Mouse (Mus musculus): Measurements from ENCODE around the gene Asic4. TPM values are rescaled to one million over a fixed set of nuclear protein-coding genes. Genes with fewer than 3 reads are reported as not detected.
A peak's percentile ranks its signal among the peaks of the same experiment; 100 is the strongest.

Asic4 gene
- total RNA-seq (2021), result not detected
- long read RNA-seq, experiment 1, result 0 reads
- long read RNA-seq, experiment 2, result 0 reads

DNA sequence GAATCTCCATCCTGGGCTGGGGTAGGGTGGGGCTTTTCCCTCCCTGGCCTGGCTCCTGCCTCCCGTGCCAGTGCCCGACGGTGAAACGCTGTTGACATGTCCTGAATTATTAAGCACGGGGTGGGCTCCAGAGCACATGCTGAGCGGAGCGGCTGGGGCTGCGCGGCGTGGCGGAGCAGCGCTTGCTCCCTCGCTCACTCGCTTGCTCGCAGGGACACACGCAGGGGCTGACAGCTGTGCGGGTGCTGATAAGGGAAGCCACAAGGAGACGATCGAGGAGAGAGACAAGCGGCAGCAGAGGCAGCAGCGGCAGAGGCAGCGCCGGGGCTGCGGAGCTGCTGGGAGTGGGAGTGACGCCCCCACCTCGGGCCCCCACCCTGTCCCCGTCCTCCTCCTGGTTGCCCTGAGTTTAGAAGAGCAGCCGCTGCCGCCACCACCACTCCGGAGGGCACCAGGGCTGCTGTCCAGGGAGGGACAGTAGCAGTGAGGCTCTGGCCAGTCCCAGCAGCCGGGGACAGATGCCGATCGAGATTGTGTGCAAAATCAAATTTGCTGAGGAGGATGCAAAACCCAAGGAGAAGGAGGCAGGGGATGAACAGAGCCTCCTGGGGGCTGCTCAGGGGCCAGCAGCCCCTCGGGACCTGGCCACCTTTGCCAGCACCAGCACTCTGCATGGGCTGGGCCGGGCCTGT, at the start of gene Asic4:
Gene Asic4, plus strand, starts transcription at position 123 of the 692 bp plus-strand sequence.
- no peak for DNase-seq

DNA sequence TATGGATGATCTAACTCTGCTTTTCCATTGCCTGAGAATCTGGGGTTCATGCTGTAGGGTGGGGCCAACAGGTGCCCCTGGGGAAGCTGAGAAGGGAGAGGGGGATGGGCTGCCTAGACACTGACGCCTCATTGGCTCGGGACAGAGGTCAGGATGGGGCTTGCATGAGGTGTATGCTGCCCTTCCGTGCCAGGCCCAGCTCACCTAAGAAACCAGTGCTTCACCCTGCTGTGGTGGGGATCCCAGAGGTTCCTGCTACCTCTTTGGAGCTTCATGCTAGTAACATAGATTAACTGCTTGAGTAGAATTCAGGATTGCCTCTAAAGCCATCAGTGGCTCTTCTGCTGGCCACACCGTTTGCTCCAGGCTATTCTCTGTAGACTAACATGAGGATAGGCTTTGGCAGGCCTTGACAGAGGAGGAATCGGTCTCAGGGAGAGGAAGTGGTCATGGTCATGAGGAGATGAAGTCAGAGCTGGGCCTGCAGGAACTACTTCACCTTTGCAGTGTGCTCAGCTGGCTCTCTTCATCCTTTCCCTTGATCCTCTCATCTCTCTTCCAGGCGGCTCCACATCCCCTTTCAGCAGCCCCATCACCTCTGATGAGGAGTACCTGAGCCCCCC, 49.6 kb upstream of the Asic4 start:
- DNase-seq, result no peak

DNA sequence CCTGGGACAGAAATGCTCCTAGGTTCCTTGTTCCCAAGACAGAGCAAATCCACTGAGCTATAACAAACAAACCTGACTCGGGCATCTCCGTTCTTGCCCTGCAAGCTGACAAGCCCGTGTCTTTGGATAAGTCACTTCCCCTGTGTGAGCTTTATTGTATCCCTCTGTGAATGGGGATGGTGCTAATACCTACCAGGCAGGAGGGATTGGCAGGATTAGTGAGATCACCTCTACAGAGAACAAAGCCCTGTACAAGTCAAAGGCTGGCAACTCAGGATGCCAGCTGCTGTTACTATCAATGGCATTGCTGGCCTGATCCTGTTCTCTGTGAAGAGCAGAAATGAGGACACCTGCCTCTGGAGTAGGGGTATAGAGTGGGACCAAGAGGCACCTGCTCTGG, 44.7 kb upstream of the Asic4 start:
- no peak for DNase-seq

DNA sequence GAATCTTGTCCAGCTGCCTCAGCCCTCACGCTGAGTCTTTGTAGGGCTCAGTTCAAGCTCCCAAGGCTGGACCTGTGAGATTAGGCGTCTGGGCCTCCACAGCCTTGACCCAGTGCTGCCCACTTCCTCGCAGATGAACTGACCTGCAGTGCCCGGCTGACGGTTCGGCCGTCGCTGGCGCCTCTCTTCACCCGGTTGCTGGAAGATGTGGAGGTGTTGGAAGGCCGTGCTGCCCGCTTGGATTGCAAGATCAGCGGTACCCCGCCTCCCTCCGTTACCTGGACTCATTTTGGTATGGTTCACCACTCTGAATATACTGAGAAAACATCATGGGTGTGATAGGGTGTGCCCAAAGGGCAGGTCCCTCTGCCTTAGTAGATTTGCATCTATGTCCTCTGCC, 44.1 kb upstream of the Asic4 start:
- DNase-seq, result no peak

DNA sequence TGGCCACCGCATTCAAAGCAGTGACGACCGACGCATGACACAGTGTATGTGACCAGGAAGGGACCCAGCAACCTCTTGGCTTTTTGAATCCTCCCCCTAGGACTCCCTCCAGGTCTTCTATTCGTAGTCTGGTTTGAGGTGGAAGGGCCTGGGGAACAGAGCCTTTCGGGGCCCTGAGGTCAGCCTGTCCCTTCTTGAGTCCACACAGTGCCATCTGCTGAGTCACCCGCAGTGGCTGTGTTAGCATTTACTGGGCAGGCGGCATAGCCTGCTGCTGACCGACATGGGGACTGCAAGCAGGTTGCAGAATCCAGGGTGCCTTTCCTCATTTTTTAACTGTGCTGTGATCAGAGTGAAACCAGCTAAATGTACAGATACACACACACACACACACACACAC, 43.2 kb upstream of the Asic4 start:
- DNase-seq, result no peak

DNA sequence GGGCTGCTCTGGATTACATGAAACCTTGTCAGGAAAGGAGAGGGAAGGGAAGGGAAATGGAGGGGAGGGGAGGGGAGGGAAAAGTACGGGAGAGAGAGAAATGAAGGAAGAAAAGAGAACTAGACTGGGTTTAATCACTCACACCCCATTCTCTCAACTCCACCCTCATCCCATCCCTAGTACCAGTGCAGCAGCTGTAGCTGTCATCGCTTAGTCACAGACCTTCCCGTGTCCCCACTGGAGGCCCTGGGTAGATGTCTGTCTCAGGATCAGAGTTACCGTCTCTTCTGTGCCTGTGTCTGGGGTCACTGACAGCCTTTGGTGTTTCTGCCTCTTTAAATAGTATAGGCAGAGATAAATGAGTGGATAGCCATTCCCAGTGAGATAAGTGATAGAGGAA, 42.0 kb upstream of the Asic4 start:
- no peak for DNase-seq

DNA sequence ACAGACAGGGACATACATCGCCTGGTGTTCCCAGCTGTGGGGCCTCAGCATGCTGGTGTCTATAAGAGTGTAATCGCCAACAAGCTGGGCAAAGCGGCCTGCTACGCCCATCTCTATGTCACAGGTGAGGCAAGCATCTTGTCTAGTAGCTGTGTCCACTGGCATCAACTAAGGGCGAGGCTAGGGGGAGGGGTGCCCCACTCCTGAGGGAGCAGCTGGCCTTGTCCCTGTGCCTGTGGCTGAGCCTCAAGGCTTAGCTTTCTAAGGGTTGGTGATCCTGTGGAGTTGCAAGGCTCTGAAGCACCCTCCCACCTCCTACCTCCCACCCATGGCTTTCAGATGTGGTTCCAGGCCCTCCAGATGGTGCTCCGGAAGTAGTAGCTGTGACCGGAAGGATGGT, 40.3 kb upstream of the Asic4 start:
- no peak for DNase-seq

DNA sequence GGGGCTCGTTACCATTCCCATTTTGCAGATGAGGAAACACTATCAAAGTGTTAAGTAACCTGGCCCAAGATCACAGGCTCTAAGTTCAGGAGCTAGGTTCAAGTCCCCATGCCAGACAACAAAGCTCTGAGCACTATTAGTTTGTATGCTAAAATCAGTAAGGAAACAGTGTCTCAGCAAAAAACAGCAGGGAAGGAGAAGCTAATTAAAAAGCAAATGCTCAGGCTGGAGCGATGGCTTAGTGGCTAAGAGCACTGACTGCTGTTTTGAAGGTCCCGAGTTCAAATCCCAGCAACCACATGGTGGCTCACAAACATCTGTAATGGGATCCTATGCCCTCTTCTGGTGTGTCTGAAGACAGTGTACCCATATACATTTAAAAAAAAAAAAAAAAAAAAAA, 38.0 kb upstream of the Asic4 start:
- no peak for DNase-seq

DNA sequence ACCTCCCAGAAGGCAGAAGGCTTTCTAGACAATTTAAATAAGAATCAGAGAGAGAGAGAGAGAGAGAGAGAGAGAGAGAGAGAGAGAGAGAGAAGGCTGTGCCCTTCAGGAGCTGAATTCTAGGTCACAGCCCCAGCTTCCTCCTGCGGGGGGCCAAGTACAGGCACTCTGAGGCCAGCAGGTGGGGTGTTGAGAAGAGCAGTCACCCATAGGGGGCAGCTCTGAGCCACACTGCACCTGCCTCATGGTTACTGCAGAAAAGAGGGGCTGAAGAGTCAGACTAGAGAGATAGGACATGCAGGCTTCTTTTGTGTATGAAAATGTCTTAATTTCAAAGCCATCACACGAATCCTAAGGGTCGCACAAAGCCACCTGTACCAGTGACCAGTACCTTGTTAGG, 36.5 kb upstream of the Asic4 start:
- DNase-seq, result no peak

DNA sequence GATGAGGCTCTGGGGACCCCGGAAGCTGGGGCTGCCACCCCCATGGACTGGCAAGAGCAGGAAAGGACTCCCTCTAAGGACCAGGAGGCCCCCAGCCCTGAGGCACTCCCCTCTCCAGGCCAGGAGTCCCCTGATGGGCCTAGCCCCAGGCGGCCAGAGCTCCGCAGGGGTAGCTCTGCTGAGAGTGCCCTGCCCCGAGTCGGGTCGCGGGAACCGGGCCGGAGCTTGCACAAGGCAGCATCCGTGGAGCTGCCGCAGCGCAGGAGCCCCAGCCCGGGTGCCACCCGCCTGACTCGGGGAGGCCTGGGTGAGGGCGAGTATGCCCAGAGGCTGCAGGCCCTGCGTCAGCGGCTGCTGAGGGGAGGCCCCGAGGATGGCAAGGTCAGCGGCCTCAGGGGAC, 28.4 kb upstream of the Asic4 start:
- DNase-seq, result no peak

DNA sequence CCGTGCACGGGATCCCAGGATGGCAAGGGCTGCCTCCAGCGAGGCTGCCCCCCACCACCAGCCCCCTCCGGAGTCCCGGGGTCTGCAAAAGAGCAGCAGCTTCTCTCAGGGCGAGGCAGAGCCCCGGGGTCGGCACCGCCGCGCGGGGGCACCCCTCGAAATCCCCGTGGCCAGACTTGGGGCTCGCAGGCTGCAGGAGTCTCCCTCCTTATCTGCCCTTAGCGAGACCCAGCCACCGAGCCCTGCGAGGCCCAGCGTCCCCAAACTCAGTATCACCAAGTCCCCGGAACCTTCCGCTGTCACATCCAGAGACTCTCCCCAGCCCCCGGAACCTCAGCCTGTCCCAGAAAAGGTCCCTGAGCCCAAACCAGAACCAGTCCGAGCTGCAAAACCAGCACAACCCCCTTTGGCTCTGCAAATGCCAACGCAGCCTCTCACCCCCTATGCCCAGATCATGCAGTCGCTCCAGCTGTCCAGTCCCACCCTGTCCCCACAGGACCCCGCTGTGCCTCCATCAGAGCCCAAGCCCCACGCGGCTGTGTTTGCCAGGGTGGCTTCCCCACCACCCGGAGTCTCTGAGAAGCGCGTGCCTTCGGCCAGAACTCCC, 27.9 kb upstream of the Asic4 start:
- DNase-seq, result no peak

DNA sequence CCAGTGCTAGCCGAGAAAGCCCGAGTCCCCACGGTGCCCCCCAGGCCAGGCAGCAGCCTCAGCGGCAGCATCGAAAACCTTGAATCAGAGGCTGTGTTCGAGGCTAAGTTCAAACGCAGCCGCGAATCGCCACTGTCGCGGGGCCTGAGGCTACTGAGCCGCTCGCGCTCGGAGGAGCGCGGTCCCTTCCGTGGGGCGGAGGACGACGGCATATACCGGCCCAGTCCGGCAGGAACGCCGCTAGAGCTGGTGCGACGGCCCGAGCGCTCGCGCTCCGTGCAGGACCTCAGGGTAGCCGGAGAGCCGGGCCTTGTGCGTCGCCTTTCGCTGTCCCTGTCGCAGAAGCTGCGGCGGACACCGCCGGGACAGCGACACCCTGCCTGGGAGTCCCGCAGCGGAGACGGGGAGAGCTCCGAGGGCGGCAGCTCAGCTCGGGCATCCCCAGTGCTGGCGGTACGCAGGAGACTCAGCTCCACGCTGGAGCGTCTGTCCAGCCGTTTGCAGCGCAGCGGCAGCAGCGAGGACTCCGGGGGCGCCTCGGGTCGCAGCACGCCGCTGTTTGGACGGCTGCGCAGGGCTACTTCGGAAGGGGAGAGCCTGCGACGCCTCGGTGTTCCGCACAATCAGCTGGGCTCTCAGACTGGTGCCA, 27.3 kb upstream of the Asic4 start:
- peak; percentile 50 for DNase-seq

DNA sequence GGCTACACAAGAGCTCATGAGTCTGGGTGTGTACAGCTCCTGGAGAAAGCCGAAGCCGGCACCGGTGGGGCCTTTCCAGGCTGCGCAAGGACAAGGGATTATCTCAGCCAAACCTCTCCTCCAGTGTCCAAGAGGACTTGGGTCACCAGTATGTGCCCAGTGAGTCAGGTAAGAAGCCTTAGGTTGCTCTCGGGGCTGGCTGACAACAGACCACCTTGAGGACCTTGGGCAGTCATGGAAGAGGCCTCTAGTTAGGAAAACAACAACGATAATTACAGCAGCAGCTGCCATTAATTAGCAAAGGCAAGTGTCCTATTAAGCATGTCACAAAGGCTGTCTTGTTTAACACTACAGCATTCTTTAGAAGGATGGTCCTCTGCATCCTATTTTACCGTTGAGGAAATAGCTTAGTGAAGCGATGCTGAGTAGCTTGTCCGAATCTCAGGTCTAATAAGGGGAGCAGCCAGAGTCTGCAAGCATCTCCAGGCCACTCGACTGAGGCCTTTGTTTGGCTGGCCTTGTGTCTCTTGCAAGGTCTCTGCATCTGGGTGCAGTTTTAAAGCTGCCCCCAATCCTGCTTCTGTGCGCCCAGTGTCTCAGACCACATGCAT, 26.4 kb upstream of the Asic4 start:
- no peak for DNase-seq

DNA sequence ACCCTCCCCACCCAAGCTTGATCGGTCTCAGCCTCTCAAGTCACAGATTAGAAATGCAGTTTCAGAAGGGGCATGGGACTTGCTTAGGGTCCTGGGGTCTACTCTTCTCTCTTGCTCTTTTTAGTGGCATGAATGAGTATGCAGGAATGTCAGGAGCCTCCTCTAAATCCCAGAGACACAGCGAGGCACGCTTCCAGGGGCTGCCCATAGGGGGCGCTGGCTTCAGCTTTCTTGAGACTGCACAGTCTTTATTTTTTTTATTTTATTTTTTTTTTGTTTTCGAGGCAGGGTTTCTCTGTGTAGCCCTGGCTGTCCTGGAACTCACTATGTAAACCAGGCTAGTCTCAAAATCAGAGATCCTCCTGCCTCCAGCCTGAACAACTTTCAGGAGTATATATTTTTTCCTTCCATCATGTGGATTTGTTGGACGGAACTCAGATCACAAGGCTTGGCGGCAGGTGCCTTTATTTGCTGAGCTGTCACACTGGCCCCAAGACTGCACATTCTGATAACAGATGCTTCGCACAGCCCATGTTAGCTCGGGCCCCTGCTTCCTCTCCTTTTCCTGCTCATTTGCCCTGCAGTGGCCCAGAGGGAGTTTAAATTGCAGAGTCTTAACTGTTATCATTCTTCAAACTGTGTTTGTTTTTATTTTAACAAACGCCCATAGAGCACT, 24.3 kb upstream of the Asic4 start:
- DNase-seq, result peak; percentile 56

DNA sequence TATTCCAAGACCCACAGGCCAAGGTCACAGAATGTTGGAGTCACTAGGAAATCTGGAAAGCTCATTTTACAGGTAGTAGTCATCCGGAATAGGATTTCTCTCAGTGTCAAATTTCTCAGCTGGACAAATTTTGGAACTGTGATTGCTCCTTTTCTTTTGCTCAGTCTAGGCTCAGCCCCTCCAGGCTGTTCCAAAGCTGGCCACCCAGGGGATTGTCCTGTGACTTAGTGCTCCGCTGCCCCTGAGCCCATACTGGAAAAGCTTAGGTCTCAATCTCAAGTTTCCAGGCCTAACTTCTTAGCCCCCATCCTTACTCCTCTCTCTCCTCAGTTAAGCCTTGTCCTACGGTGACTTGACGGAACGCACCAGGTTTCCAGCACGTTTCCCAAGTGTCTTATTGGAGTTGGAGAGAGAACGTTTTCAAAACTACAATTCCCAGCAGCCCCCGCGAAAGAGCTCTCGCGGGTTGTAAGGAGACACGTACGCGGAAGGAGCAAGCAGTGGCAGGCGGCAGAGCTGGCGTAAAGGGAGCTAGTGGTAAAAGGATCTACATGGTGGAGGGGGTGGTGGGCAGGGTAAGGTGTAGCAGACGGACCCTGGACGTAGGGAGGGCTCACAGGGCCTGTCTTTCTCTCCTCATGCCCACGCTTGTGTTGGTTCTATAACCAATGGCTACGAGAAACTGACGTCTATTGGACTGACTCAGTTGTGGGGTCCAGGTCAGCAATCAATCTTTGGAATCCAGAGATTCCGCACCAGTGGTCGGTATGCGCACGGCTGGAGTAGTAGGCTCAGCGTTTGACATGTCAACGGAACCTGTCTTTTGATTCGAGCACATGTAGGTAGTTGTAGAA, 14.5 kb upstream of the Asic4 start, which contains the start of gene Gmppa:
Gene Gmppa, plus strand, starts transcription at position 456 of the 854 bp plus-strand sequence.
- DNase-seq, result peak; percentile 74

DNA sequence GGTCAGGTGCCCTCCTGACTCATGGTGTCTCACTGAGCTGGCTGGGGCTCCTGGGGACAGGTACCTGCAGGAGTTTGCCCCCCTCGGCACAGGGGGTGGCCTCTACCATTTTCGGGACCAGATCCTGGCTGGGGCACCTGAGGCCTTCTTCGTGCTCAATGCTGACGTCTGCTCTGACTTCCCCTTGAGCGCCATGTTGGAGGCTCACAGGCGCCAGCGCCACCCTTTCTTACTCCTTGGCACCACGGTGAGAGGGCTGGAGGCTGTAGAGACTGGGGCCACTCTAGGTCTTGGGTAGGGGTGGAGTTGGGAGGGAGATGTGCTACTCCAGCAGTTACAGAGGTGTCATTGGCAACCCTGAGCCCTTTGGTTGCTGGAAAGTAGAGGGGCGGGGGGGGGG, 11.5 kb upstream of the Asic4 start:
- no peak for DNase-seq

DNA sequence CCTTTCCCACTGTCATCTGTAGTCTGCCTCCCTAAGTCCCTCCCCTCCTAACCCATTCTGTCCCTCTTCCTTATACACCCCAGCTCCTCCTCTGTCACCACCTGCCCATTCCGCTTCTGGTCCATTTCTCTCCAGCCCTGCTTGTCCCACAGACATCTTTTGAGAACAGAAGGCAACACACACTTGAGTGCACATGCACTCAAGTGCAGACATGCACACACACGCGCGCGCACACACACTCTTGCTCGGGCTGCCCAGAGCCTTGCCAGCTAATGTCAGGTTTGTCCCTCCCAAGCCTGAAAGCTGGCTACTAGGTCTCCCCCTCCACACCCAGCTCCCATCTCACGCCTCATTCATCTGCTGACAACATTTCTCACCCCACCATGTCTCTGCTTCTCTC, 9.6 kb upstream of the Asic4 start:
- no peak for DNase-seq

DNA sequence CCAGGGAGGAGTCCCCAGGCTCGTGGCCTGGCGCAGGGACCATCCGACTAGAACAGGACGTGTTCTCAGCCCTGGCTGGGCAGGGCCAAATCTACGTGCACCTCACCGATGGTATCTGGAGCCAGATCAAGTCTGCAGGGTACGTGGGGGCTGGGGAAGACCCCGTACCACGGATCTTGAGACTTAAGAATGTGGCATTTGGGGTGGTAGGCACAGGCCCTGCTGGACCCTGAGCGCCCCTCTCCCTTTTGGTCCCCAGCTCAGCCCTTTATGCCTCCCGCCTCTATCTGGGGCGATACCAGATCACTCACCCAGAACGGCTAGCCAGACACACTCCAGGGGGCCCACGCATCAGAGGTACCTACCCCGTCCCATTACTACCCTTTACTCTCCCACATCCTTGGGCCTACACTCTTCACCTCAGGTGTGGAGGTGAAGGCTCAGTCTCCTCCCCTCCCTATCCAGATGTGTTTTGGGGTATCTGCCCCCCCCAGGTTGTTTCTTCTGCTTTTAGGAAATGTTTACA, 8.7 kb upstream of the Asic4 start:
- no peak for DNase-seq

DNA sequence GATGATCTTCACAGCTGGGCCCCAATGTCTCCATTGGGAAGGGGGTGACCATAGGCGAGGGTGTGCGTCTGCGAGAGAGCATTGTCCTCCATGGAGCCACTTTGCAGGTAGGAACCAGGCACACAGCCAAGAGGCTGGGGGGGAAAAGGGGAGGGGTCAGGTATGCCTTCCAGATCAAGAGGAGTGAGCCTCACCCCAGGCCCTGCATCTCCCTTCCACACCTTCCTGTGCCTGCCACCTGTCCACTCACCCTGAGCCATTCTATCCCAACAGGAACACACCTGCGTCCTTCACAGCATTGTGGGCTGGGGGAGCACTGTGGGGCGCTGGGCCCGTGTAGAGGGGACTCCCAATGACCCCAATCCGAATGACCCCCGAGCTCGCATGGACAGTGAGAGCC, 8.1 kb upstream of the Asic4 start:
- no peak for DNase-seq

DNA sequence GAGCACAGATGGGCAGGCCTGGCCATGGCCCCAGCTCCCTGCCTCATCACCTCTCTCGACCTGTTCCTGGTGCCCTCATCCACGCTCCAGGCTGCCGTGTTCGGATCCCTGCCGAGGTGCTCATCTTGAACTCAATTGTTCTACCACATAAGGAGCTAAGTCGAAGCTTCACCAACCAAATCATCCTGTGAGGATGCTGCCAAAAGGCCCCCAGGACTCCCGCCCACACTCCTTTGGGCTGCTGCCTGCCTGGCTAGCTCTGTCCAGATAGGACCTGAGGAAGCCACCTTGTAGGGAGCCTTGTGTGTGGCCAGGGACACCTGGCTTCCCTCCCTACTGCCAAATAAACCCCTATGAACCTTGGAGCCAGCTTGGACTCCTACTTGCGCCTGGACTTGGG, 7.4 kb upstream of the Asic4 start:
- DNase-seq, result no peak
